Mouse (Mus musculus) kidney, adult 9 months (tissue): ENCODE measurements around the gene Sfxn3.

Source experiments
- DNase-seq: peaks from one replicate; pipeline ENCODE4 v3.0.0; 2022

Gene Sfxn3

GRCm38 (mm10) chr19:45076586-45077510, 29.5 kb downstream of the Sfxn3 start:
- peak; percentile 59 for DNase-seq

GRCm38 (mm10) chr19:45077742-45078645, 30.7 kb downstream of the Sfxn3 start:
- DNase-seq, result no peak

- DNase-seq, result no peak
Observed at GRCm38 (mm10) chr19:45078971-45079764, 31.9 kb downstream of the Sfxn3 start.

- peak; percentile 46 for DNase-seq
Observed at GRCm38 (mm10) chr19:45079769-45080515, 32.6 kb downstream of the Sfxn3 start.

- DNase-seq, result no peak
Observed at GRCm38 (mm10) chr19:45080711-45081110, 33.4 kb downstream of the Sfxn3 start.

- peak; percentile 65 for DNase-seq
Observed at GRCm38 (mm10) chr19:45081279-45081678, 34.0 kb downstream of the Sfxn3 start.

- peak; percentile 48 for DNase-seq
Observed at GRCm38 (mm10) chr19:45081841-45082550, 34.7 kb downstream of the Sfxn3 start.

GRCm38 (mm10) chr19:45097868-45098267, 50.6 kb downstream of the Sfxn3 start:
- peak; percentile 43 for DNase-seq

GRCm38 (mm10) chr19:45100486-45101270, 53.4 kb downstream of the Sfxn3 start:
- DNase-seq, result peak; percentile 73

GRCm38 (mm10) chr19:45105591-45105990, 58.3 kb downstream of the Sfxn3 start:
- no peak for DNase-seq
